Mouse (Mus musculus): Measurements from ENCODE around the gene Aspdh.

DNA sequence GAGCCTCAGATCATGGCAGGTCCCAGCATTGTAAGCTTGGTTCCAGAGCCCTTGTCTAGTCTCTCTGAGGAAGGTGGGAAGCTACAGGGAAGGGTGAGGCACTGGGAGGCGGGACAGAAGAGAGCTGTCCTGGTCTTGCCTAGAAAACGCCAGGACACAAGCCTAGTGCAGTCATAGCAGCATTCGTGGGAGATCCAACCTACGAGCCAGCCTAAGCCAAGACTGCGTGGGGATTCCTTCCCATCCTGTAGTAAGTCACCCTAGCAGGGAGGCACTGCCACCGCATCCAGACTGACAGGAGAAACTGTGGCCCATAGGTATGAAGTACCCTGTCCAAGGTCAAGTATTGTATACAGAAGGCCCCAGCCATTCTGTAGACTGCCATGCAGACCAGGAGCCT, 32.6 kb upstream of the Aspdh start:
- TF ChIP-seq CTCF (IDR thresholded peaks at IDR 0.05) = no peak
- no peak for TF ChIP-seq POLR2A (IDR thresholded peaks at IDR 0.05; ENCODE audit: insufficient read depth, low read depth, low read length)
- no peak for TF ChIP-seq EP300 (IDR thresholded peaks at IDR 0.05; ENCODE audit: insufficient read depth, low read depth, low read length)

All from heart, adult 2 months (tissue).